Mouse (Mus musculus) testis, adult 2 months (tissue): ENCODE measurements at regions not wholly inside any gene's neighbourhood (a gene's known extent, or its start where the extent isn't known, plus 50 kb on each side); places are given as distances from the start of the nearest gene placed in this dataset.

Source experiments
- CTCF ChIP-seq: fragments of 200-500 bp; IDR thresholded peaks from 2 replicates; pipeline ENCODE4 v1.5.1; 2012; ENCODE audit warnings: low read depth, mild to moderate bottlenecking, inconsistent platforms, low read length, moderate library complexity; ENCODE audit not compliant: control insufficient read depth, insufficient read depth, insufficient replicate concordance
- POLR2A ChIP-seq: fragments of 200-500 bp; IDR thresholded peaks from 2 replicates; pipeline ENCODE4 v1.6.1; 2012; ENCODE audit warnings: low read depth, mild to moderate bottlenecking, inconsistent platforms, low read length, moderate library complexity; ENCODE audit not compliant: control insufficient read depth

DNA sequence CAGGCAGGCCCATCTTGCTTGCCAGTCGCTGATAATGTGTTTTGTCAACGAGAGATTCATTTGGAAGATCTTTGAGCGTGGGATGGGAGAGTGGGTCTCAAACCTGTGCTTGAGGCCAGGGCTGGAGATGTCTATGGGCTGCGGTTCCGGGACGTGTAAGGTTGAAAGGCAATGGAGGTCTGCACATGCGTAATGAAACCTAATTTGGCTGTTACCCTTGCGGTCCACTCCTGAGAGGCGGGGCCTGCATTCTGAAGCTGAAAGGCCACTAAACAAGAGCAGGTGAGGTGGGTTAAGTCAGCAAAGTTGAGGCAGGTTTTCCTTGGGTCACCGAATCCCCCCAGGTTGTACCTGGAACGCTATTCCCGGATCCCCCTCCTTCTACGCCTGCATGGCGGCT, 83.3 kb upstream of the Smad3 start:
- TF ChIP-seq POLR2A (no peak), CTCF (no peak)
